Mouse (Mus musculus): Measurements from ENCODE around the gene Mctp2. TPM values are rescaled to one million over a fixed set of nuclear protein-coding genes. Genes with fewer than 3 reads are reported as not detected.

The Mctp2 gene
- polyA plus RNA-seq, 1 experiment from 2014 or later = 0.33 TPM

DNA sequence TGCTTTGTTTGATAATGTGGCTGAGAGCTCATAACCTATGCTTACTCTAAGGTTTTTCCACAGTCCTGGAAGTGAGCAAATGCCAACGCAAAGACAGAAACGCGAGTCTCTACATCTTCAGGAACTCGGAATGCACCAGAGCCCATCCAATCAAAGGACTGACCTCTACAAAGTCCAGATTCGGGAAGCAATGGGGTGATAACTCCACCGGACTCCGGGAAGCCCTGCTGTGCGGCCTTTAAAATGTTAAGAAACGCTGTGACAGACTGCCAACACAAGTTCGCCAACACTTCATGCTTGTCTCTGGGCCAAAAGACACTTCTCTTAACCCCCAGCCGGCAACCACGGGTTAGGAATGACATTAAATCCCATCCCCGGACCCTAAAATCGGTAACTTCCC lies 437 bp downstream of the Mctp2 start:
- H3K27ac ChIP-seq (replicated peaks) = no peak overlapping the region
- WGBS = 1% methylated on average over 14 of the region's 14 CpGs
- no peaks in the 10 kb centered on the region for H3K36me3 ChIP-seq
- H3K4me2 ChIP-seq = peak overlapping the region; percentile 95
- H3K27me3 ChIP-seq (replicated peaks) = peaks cover 17% of the 10 kb centered on the region; the same call in 1 of the 2 replicates
- peak overlapping the region; percentile 78 for H3K9ac ChIP-seq
- H3K4me1 ChIP-seq = peaks cover 11% of the 10 kb centered on the region
- peak overlapping the region; percentile 59 for H3K4me3 ChIP-seq
- ATAC-seq (ENCODE audit: extremely low read depth, insufficient number of reproducible peaks, low FRiP score, low TSS enrichment) = no peak
- no peaks in the 10 kb centered on the region for H3K9me3 ChIP-seq

DNA sequence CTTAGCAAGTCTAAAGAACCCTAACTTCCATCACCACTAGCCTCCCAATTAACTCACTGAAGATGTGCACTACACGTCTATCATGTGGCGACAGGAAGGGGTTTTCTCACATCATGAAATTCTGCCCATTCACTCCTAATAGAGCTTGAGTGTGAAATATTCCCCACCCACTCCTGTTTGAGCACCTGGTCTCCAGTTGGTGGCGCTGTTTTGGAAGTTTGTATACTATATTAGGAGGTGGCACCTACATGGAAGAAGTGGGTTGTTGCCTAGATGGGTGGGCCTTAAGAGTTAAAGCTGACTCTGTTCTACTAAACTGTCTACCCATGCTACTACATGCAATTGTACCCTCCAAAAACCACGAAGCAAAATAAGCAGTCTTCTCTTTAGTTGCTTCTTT lies 4.7 kb downstream of the Mctp2 start:
- no peak for ATAC-seq (ENCODE audit: extremely low read depth, insufficient number of reproducible peaks, low FRiP score, low TSS enrichment)
- no peak overlapping the region for H3K4me2 ChIP-seq
- H3K4me3 ChIP-seq = no peak overlapping the region
- peaks cover 11% of the 10 kb centered on the region; the same call in 1 of the 2 replicates for H3K27me3 ChIP-seq (replicated peaks)
- no peaks in the 10 kb centered on the region for H3K9me3 ChIP-seq
- WGBS = 61% methylated on average over 4 of the region's 4 CpGs
- no peak overlapping the region for H3K9ac ChIP-seq
- no peaks in the 10 kb centered on the region for H3K36me3 ChIP-seq
- no peak overlapping the region for H3K27ac ChIP-seq (replicated peaks)
- H3K4me1 ChIP-seq = peaks cover 11% of the 10 kb centered on the region

DNA sequence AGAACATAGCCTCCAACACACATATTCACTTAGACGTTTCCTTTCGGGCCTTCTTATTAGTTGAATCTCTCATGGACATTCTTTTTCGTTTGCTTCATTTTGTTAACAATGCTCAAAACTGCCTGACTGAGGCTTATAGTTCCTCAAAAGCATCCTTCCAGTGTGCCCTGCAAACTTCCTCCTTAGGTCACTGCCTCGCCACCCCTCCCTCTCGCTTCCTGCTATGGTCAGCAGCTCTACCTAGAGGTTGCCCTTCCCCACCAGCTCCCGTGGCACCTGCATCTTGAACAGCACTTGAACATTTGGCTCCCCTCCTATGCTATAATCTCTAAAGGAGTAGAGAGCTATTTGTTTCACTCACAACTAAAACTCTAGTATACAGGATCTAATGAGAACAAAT lies 6.7 kb downstream of the Mctp2 start:
- Histone ChIP-seq H3K4me1 (no peaks in the 10 kb centered on the region), H3K9me3 (no peaks in the 10 kb centered on the region), H3K27ac (replicated peaks) (no peak overlapping the region), H3K4me3 (no peak overlapping the region), H3K27me3 (replicated peaks) (no peaks in the 10 kb centered on the region), H3K9ac (no peak overlapping the region), H3K4me2 (no peak overlapping the region), H3K36me3 (no peaks in the 10 kb centered on the region)
- ATAC-seq (ENCODE audit: extremely low read depth, insufficient number of reproducible peaks, low FRiP score, low TSS enrichment) = no peak
- 68% methylated on average over 6 of the region's 6 CpGs for WGBS

GRCm38 (mm10) chr7:72297013-72297412 lies 9.4 kb downstream of the Mctp2 start:
- Histone ChIP-seq H3K4me2 (no peak overlapping the region), H3K9ac (no peak overlapping the region), H3K9me3 (no peaks in the 10 kb centered on the region), H3K36me3 (no peaks in the 10 kb centered on the region), H3K4me1 (no peaks in the 10 kb centered on the region), H3K27ac (replicated peaks) (no peak overlapping the region), H3K4me3 (no peak overlapping the region), H3K27me3 (replicated peaks) (no peaks in the 10 kb centered on the region)
- ATAC-seq (ENCODE audit: extremely low read depth, insufficient number of reproducible peaks, low FRiP score, low TSS enrichment) = no peak
- 78% methylated on average over 5 of the region's 5 CpGs for WGBS

- 73% methylated on average over 2 of the region's 2 CpGs for WGBS
- H3K4me3 ChIP-seq = no peak overlapping the region
- H3K4me1 ChIP-seq = no peaks in the 10 kb centered on the region
- ATAC-seq (ENCODE audit: extremely low read depth, insufficient number of reproducible peaks, low FRiP score, low TSS enrichment) = no peak
- no peak overlapping the region for H3K27ac ChIP-seq (replicated peaks)
- H3K9me3 ChIP-seq = no peaks in the 10 kb centered on the region
- no peaks in the 10 kb centered on the region for H3K27me3 ChIP-seq (replicated peaks)
- no peak overlapping the region for H3K9ac ChIP-seq
- H3K4me2 ChIP-seq = no peak overlapping the region
- no peaks in the 10 kb centered on the region for H3K36me3 ChIP-seq
Measured at GRCm38 (mm10) chr7:72296171-72296570, 10.2 kb downstream of the Mctp2 start.

DNA sequence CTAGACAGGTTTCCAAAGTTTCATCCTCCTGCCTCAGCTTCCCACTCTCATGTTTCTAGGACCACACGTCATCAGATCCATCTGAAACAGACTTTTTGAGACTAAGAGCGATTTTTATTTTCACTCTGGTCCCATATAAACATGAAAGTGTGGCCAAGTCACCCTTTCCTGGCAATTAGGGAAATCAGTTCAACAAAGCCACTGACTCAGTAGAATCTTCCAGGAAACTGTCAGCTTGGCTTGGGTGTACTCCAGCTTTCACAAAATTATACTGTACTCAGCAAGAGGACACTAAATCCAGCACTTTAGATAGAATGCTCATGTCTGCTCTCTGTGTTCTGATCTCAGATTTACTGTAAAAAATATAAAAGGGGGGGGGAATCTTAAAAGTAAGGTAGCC lies 11.5 kb downstream of the Mctp2 start:
- Histone ChIP-seq H3K4me2 (no peak overlapping the region), H3K4me3 (no peak overlapping the region), H3K36me3 (no peaks in the 10 kb centered on the region), H3K27ac (replicated peaks) (no peak overlapping the region), H3K9ac (no peak overlapping the region), H3K4me1 (no peaks in the 10 kb centered on the region), H3K27me3 (replicated peaks) (no peaks in the 10 kb centered on the region), H3K9me3 (no peaks in the 10 kb centered on the region)
- whole genome bisulfite sequencing = 66% methylated on average over 2 of the region's 2 CpGs
- ATAC-seq (ENCODE audit: extremely low read depth, insufficient number of reproducible peaks, low FRiP score, low TSS enrichment) = no peak

- Histone ChIP-seq H3K9me3 (no peaks in the 10 kb centered on the region), H3K4me1 (no peaks in the 10 kb centered on the region), H3K36me3 (no peaks in the 10 kb centered on the region), H3K27ac (replicated peaks) (no peak overlapping the region), H3K27me3 (replicated peaks) (no peaks in the 10 kb centered on the region), H3K9ac (no peak overlapping the region), H3K4me2 (no peak overlapping the region), H3K4me3 (no peak overlapping the region)
- 43% methylated on average over 4 of the region's 4 CpGs for WGBS
- no peak for ATAC-seq (ENCODE audit: extremely low read depth, insufficient number of reproducible peaks, low FRiP score, low TSS enrichment)
Measured at GRCm38 (mm10) chr7:72293784-72294538, 12.4 kb downstream of the Mctp2 start.

GRCm38 (mm10) chr7:72292232-72292913 lies 14.0 kb downstream of the Mctp2 start:
- H3K9ac ChIP-seq = no peak overlapping the region
- WGBS = 75% methylated on average over 8 of the region's 8 CpGs
- no peak overlapping the region for H3K27ac ChIP-seq (replicated peaks)
- no peak overlapping the region for H3K4me3 ChIP-seq
- no peaks in the 10 kb centered on the region for H3K27me3 ChIP-seq (replicated peaks)
- no peaks in the 10 kb centered on the region for H3K4me1 ChIP-seq
- ATAC-seq (ENCODE audit: extremely low read depth, insufficient number of reproducible peaks, low FRiP score, low TSS enrichment) = no peak
- H3K36me3 ChIP-seq = no peaks in the 10 kb centered on the region
- H3K9me3 ChIP-seq = no peaks in the 10 kb centered on the region
- H3K4me2 ChIP-seq = no peak overlapping the region

GRCm38 (mm10) chr7:72280721-72281120 lies 25.7 kb downstream of the Mctp2 start:
- Histone ChIP-seq H3K27ac (replicated peaks) (no peak overlapping the region), H3K36me3 (no peaks in the 10 kb centered on the region), H3K4me1 (no peaks in the 10 kb centered on the region), H3K9me3 (no peaks in the 10 kb centered on the region), H3K4me2 (no peak overlapping the region), H3K27me3 (replicated peaks) (no peaks in the 10 kb centered on the region), H3K9ac (no peak overlapping the region), H3K4me3 (no peak overlapping the region)
- no peak for ATAC-seq (ENCODE audit: extremely low read depth, insufficient number of reproducible peaks, low FRiP score, low TSS enrichment)
- WGBS = 56% methylated on average over 3 of the region's 3 CpGs

DNA sequence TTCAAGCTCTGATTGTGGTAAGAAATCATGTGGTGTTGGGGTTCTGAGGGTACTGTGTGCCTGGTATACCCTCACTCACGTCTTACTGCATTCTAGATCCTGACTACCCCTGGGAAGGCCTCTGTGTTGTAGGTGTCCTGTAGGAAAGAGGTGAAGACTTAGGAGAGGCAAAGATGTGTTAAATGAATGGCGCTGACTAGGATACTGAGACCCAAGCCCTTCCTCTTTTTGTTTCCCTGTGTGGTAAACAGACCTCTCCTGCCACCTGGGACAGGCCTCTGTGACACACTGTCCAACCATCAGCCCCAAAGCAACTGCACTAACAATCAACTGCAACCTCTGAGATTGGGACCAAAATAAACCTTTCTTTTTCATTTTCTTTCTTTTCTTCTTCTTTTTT lies 28.0 kb downstream of the Mctp2 start:
- H3K4me2 ChIP-seq = no peak overlapping the region
- no peaks in the 10 kb centered on the region for H3K4me1 ChIP-seq
- no peaks in the 10 kb centered on the region for H3K27me3 ChIP-seq (replicated peaks)
- H3K36me3 ChIP-seq = no peaks in the 10 kb centered on the region
- WGBS = 74% methylated on average over 2 of the region's 2 CpGs
- H3K9me3 ChIP-seq = no peaks in the 10 kb centered on the region
- ATAC-seq (ENCODE audit: extremely low read depth, insufficient number of reproducible peaks, low FRiP score, low TSS enrichment) = no peak
- H3K4me3 ChIP-seq = no peak overlapping the region
- no peak overlapping the region for H3K27ac ChIP-seq (replicated peaks)
- no peak overlapping the region for H3K9ac ChIP-seq

DNA sequence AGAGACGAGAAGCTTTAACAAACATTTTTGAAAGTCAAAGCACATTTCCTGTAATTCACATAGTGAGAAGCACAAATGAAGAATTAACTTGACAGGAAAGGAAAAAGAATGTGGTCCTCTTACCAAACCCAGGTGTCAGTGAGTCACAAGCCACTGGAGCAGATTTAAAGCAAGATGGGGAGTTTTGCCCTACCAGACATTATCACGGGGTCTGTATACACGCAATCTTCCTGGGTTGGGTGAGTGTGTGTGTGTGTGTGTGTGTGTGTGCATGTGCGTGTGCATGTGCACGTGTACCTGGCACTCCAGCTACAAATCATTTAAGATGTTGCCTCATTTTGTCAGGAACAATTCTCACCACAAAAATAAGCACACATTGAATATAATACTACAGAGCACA lies 30.9 kb downstream of the Mctp2 start:
- Histone ChIP-seq H3K4me1 (no peaks in the 10 kb centered on the region), H3K4me2 (no peak overlapping the region), H3K9ac (no peak overlapping the region), H3K4me3 (no peak overlapping the region), H3K36me3 (no peaks in the 10 kb centered on the region), H3K9me3 (no peaks in the 10 kb centered on the region), H3K27me3 (replicated peaks) (no peaks in the 10 kb centered on the region), H3K27ac (replicated peaks) (no peak overlapping the region)
- no peak for ATAC-seq (ENCODE audit: extremely low read depth, insufficient number of reproducible peaks, low FRiP score, low TSS enrichment)
- 59% methylated on average over 5 of the region's 5 CpGs for WGBS

GRCm38 (mm10) chr7:72271546-72271945 lies 34.9 kb downstream of the Mctp2 start:
- no peak overlapping the region for H3K4me3 ChIP-seq
- WGBS = 69% methylated on average over 6 of the region's 6 CpGs

More at GRCm38 (mm10) chr7:72271546-72271945, 34.9 kb downstream of the Mctp2 start:
- Histone ChIP-seq H3K4me1 (no peaks in the 10 kb centered on the region), H3K9ac (no peak overlapping the region), H3K9me3 (no peaks in the 10 kb centered on the region), H3K27ac (replicated peaks) (no peak overlapping the region), H3K36me3 (no peaks in the 10 kb centered on the region), H3K4me2 (no peak overlapping the region), H3K27me3 (replicated peaks) (no peaks in the 10 kb centered on the region)
- no peak for ATAC-seq (ENCODE audit: extremely low read depth, insufficient number of reproducible peaks, low FRiP score, low TSS enrichment)

All from heart, embryonic 13.5 days (tissue).